Mouse (Mus musculus) layer of hippocampus, adult 2 months (tissue): ENCODE measurements around the gene Lce1j. TPM values are rescaled to one million over a fixed set of nuclear protein-coding genes. Genes with fewer than 3 reads are reported as not detected.
A peak's percentile ranks its signal among the peaks of the same experiment; 100 is the strongest.
"Not testable (repeated sequence)": the region's sequence is repeated elsewhere in the genome, so short reads cannot be mapped to it uniquely, and the experiment has no call there.

Experiments used
- DNase-seq, 2 experiments: peaks; one replicate each; pipeline ENCODE4 v3.0.0; 2022; ENCODE audit warnings: low spot score in 2 of 2
- H3K27ac ChIP-seq: fragments of 200-600 bp; 2 replicates; pipeline ENCODE4 v1.8.1; 2022
- H3K4me3 ChIP-seq: fragments of 200-600 bp; 2 replicates; pipeline ENCODE4 v1.8.1; 2022; ENCODE audit warnings: mild to moderate bottlenecking
- CTCF ChIP-seq: fragments of 200-600 bp; conservative IDR thresholded peaks from 2 replicates; pipeline ENCODE4 v1.8.1; 2022; ENCODE audit warnings: antibody characterized with exemption, mild to moderate bottlenecking, moderate library complexity
- long read RNA-seq, 2 experiments: library from polyadenylated mRNA; stranded (forward); transcript quantifications; one replicate each; pipeline ENCODE4 v2.0.0; 2021; ENCODE audit warnings: borderline mapping rate in 2 of 2
- total RNA-seq, 2 experiments: library from RNA; stranded (reverse); gene quantifications; 2 replicates each; pipeline ENCODE4 v1.2.3; 2021

Gene Lce1j
- total RNA-seq: not detected
- long read RNA-seq, experiment 1: 0 reads
- long read RNA-seq, experiment 2: 0 reads

DNA sequence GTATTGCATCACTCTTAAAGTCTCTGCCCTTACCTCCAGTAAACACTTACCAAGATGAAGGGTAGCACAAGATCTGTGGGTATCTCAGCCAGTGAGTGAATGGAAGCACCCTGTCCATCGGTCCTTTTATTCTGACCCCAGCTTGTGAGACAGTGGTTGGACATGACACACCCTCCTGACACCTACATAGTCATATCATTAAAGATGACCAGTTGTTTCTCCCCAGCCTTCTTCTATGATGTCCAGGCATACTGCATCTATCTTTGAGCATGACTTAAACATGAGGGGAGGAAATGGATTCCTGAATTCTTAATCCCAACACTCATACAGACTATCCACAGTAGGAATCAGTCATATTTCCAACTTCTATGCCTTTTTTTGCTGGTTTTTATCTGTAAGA, at the start of gene Lce1j:
Gene Lce1j (minus strand): TSS at position 101 of the 400 bp plus-strand sequence.
- no peak within 1 kb of the TSS for H3K27ac ChIP-seq
- DNase-seq: no peak
- no peak within 1 kb of the TSS for H3K4me3 ChIP-seq
- no peak for TF ChIP-seq CTCF

DNA sequence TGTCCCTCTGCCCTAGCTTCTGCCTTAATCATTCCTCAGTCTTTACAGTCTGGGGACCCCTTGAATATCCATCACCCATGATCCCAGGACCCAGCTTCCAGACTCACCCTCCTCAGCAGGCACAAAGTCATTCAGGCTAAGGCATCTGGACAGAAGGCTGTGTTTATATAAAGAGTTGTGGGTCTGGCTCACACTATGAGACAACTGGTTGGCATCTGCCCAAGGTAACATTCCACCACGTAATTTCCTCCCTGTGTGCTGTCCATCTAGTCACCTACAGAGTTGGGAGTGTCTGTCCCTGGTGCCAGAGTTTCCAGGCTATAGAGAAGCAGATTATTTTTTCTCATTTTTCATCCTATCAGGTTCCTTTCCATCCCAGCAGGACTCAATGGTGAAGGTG, 36.8 kb upstream of the Lce1j start, which contains the start of gene Kprp:
Gene Kprp (minus strand): TSS at position 140 of the 400 bp plus-strand sequence.
- TF ChIP-seq CTCF: no peak

DNA sequence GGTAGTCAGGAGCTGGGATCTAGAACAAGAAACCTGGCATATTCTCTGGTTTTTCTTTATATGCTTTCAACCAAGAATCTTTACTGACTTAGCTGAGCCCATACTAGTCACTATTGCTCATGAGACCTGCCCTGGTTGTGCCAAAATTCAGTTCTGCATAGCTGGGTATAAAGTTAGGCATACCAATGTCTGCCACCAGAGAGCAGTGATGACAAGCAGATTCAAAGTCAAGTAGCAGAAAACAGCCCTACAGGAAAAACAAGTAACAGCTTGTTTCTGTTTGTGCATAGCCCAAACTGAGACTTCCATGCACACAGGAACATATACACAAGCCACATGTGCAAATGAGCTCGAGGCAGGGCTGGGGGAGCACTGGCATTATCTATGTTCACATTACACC, 35.5 kb upstream of the Lce1j start:
- DNase-seq: no peak
- no peak overlapping the region for H3K4me3 ChIP-seq
- TF ChIP-seq CTCF: peak; percentile 46
- no peak overlapping the region for H3K27ac ChIP-seq

More for the DNA sequence above, 36.8 kb upstream of the Lce1j start, which contains the start of gene Kprp:
- DNase-seq: no peak
- Histone ChIP-seq H3K4me3 (no peak within 1 kb of the TSS), H3K27ac (no peak within 1 kb of the TSS)

DNA sequence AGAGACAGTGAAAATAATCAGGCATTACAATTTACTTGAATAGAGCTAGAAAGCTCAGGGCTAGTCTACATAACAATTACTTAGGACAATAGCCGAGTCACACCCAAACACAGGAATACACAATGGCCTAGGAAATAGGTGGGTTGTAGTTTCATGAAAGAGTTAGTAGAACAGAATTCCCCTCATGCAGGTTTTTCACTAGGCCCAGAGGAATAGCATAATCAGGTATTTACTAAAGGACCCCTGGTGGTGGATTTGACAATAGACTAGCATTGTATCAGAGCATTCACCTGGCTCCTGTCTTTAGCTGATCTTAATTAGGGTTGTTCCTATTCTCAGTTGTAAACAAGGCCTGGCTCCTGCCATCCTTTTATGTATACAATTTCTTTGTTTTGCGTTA, 25.7 kb upstream of the Lce1j start:
- not testable (repeated sequence) for H3K4me3 ChIP-seq, DNase-seq, H3K27ac ChIP-seq

DNA sequence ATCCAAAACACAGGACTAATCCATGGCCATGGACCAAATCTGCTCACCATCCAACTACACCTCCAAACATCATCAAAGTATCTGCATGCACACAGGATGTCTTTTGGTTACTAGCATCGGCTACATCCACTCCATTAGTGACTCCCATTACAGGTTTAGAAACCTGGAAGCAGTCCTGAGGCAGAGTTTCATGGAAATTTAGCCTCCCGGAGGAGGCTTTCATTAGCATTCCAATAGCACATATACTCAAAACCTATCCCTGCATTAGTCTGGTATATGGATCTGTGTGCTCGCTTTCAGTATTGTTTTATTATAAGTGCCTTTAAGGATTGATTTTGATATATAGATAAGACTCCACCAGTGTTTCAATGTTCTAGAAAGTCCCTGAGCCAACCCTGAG, 25.3 kb upstream of the Lce1j start:
- DNase-seq: no peak
- H3K4me3 ChIP-seq: no peak overlapping the region
- H3K27ac ChIP-seq: no peak overlapping the region
- no peak for TF ChIP-seq CTCF

DNA sequence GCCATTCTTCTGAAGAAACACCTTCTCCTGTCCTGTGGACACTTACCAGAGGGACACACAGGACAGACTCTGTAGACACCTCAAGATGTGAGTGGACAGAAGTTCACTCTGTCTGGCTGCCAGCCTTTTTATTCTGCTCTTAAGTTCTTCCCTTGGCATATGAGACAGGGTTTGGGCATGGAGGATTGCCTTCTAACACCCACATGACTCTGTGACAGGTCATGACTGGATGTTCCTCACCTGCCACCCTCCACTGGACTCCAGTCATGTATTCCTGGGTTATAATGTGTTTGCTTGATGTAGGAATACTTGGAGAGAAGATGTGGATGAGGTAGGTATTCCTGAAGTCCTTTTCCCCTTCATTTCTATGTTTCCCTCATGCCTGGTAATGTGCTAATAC, 17.5 kb upstream of the Lce1j start, which contains the start of gene Lce1k:
Gene Lce1k (minus strand): TSS at position 101 of the 400 bp plus-strand sequence.
- Histone ChIP-seq H3K4me3 (no peak within 1 kb of the TSS), H3K27ac (no peak within 1 kb of the TSS)
- DNase-seq: no peak
- no peak for TF ChIP-seq CTCF

DNA sequence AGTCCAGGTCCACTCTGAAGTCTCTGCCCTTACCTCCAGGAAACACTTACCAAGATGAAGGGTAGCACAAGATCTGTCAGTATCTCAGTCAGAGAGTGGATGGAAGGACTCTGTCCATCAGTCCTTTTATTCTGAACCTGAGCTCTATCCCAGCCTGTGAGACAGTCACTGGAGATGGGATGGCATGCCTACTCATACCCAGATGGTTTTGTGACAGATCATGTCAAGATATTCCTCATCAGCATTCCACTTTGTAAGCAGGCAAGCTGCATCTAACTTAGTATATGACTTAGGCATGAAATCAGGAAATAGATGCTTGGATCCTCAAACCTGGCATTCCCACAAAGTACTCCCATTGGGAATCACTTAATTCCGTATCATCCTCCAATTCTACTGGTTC, 11.5 kb downstream of the Lce1j start, which contains the start of gene Lce1i:
Gene Lce1i (minus strand): TSS at position 101 of the 400 bp plus-strand sequence.
- no peak for TF ChIP-seq CTCF
- DNase-seq: no peak
- Histone ChIP-seq H3K27ac (no peak within 1 kb of the TSS), H3K4me3 (no peak within 1 kb of the TSS)

DNA sequence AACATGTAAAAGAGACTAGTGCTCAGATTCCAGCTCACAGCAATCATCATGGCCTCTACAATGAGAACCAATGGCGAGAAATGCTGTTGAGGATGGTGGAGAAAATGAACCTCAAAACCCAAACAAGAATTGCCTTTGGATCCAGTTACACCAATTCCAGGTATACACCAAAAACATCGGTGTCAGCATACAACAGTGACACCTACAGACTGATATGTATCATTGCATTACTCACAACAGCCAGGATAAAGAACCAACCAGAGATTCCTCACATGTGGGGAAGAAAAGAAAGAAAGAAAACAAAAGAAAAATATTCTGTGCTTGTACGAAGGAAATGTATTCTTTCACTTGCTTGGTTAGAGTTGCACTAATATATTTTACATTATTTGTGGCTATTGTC, 18.7 kb downstream of the Lce1j start:
- Histone ChIP-seq H3K4me3 (no peak overlapping the region), H3K27ac (no peak overlapping the region)
- no peak for DNase-seq
- peak; percentile 67 for TF ChIP-seq CTCF

DNA sequence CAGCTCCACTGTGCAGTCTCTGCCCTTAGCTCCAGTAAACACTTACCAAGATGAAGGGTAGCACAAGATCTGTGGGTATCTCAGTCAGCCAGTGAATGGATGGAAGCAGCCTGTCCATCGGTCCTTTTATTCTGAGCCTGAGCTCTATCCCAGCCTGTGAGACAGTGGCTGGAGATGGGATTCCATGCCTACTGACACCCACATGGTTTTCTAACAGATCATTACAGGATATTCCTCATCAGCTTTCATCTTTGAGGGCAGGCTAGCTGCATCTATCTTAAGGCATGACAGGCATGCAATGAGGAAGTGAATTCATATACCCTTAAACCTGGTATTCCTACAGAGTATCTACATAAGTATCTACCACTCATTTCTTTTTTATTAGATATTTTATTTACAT, 25.3 kb downstream of the Lce1j start, which contains the start of gene Lce1h:
Gene Lce1h (minus strand): TSS at position 101 of the 400 bp plus-strand sequence.
- Histone ChIP-seq H3K27ac (no peak within 1 kb of the TSS), H3K4me3 (no peak within 1 kb of the TSS)
- DNase-seq: no peak
- no peak for TF ChIP-seq CTCF

DNA sequence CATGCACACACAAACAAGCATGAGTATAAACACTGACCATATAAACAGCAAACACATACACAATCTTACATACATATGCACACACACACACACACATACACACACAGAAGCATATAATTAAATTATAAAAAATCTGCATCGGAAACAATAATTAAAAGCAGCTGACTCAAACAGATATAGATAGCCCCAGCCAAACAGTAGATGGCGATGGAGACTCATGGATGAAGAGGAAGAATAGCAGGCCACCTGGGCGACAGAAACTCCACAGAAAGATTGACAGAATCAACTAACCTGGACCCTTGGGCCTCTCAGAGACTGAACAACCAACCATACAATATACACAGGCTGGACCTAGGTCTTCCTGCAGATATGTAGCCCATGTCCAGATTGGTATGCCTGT, 37.1 kb downstream of the Lce1j start:
- H3K4me3 ChIP-seq: no peak overlapping the region
- H3K27ac ChIP-seq: no peak overlapping the region
- DNase-seq: no peak
- TF ChIP-seq CTCF: peak; percentile 54

DNA sequence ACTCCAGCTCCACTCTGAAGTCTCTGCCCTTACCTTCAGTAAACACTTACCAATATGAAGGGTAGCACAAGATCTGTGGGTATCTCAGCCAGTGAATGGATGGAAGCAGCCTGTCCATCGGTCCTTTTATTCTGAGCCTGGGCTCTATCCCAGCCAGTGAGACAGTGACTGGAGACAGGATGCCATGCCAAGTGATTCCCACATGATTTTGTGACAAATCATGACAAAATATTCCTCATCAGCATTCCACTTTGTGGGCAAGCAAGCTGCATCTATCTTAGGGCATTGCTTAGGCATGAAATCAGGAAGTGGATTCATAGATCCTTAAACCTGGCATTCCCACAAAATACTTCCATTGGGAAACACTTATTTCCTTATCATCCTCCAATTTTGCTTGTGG, 38.1 kb downstream of the Lce1j start, which contains the start of gene Lce1g:
Gene Lce1g (minus strand): TSS at position 101 of the 400 bp plus-strand sequence.
- Histone ChIP-seq H3K27ac (no peak within 1 kb of the TSS), H3K4me3 (no peak within 1 kb of the TSS)
- no peak for DNase-seq
- no peak for TF ChIP-seq CTCF

DNA sequence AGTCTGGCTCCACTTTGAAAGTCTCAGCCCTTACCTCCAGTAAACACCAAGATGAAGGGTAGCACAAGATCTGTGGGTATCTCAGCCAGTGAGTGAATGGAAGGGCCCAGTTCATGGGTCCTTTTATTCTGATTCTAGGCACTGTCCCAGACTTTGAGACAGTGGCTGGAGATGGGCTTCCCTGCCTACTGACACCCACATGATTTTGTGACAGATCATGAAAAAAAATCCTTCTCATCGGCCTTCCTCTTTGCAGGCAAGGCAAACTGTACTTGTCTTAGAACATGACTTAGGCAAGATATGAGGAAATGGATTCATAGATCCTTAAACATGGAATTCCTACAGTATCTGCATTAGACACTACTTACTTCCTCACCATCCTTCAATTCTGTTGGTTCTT, 51.3 kb downstream of the Lce1j start, which contains the start of gene Gm38119:
Gene Gm38119 (minus strand): TSS at position 101 of the 400 bp plus-strand sequence.
- no peak within 1 kb of the TSS for H3K4me3 ChIP-seq
- no peak within 1 kb of the TSS for H3K27ac ChIP-seq
- DNase-seq: no peak
- no peak for TF ChIP-seq CTCF

Other genes with a start within 250 kb of the Lce1j start
- gene Ivl, start 216.8 kb downstream of the Lce1j start, total RNA-seq: not detected
- not detected for gene Smcp, start 201.5 kb downstream of the Lce1j start, total RNA-seq
- not detected for gene 2210017I01Rik, start 183.0 kb downstream of the Lce1j start, total RNA-seq
- not detected for gene Lce6a, start 168.9 kb downstream of the Lce1j start, total RNA-seq
- not detected for gene Lce1a1, start 142.2 kb downstream of the Lce1j start, total RNA-seq
- gene Lce1b, start 133.6 kb downstream of the Lce1j start, total RNA-seq: not detected
- not detected for gene Lce1a2, start 120.2 kb downstream of the Lce1j start, total RNA-seq
- not detected for gene Lce1c, start 111.3 kb downstream of the Lce1j start, total RNA-seq
- gene Lce1d, start 103.3 kb downstream of the Lce1j start, total RNA-seq: not detected
- gene Lce1e, start 81.4 kb downstream of the Lce1j start, total RNA-seq: not detected
- gene Lce1f, start 70.2 kb downstream of the Lce1j start, total RNA-seq: not detected
- gene Gm38119, start 51.4 kb downstream of the Lce1j start, total RNA-seq: not detected
- gene Lce1g, start 38.2 kb downstream of the Lce1j start, total RNA-seq: not detected
- not detected for gene Lce1h, start 25.4 kb downstream of the Lce1j start, total RNA-seq
- not detected for gene Lce1i, start 11.6 kb downstream of the Lce1j start, total RNA-seq
- not detected for gene Lce1k, start 17.4 kb upstream of the Lce1j start, total RNA-seq
- gene Kprp, start 36.7 kb upstream of the Lce1j start, total RNA-seq: not detected
- gene Lce1l, start 60.8 kb upstream of the Lce1j start, total RNA-seq: not detected
- not detected for gene 2310050C09Rik, start 79.7 kb upstream of the Lce1j start, total RNA-seq
- not detected for gene Lce3a, start 135.7 kb upstream of the Lce1j start, total RNA-seq
- gene Lce3b, start 142.5 kb upstream of the Lce1j start, total RNA-seq: not detected
- gene Lce3c, start 154.0 kb upstream of the Lce1j start, total RNA-seq: not detected
- gene Lce3d, start 166.9 kb upstream of the Lce1j start, total RNA-seq: not detected
- gene Lce3e, start 176.5 kb upstream of the Lce1j start, total RNA-seq: not detected
- gene Lce3f, start 201.7 kb upstream of the Lce1j start, total RNA-seq: not detected
- not detected for gene Crct1, start 225.2 kb upstream of the Lce1j start, total RNA-seq
- not detected for gene Lce1m, start 228.5 kb upstream of the Lce1j start, total RNA-seq